Mouse (Mus musculus): Measurements from ENCODE around the gene Megf11. TPM values are rescaled to one million over a fixed set of nuclear protein-coding genes. Genes with fewer than 3 reads are reported as not detected.
A peak's percentile ranks its signal among the peaks of the same experiment; 100 is the strongest.

Gene Megf11
- total and polyA plus RNA-seq, 3 experiments: 0.08 to 0.93 TPM; not detected in 1

- peaks cover under 1 to 5% of the 10 kb centered on the region in 2 experiments; a peak in 3 of 4 replicates for H3K27me3 ChIP-seq (ENCODE audit: control insufficient read depth in 1 of 2, insufficient read depth in 2 of 2, low read length in 2 of 2)
- no peak overlapping the region for H3K4me3 ChIP-seq (ENCODE audit: control insufficient read depth in 1 of 2, insufficient read depth in 1 of 2, low read depth in 2 of 2, low read length in 2 of 2)
- H3K79me2 ChIP-seq (ENCODE audit: control insufficient read depth, insufficient read depth, low read length, poor library complexity): no peaks in the 10 kb centered on the region
- H3K9ac ChIP-seq (ENCODE audit: control insufficient read depth, low read depth, low read length, poor library complexity, severe bottlenecking): no peak overlapping the region
- H3K27ac ChIP-seq (ENCODE audit: control insufficient read depth, low read depth, low read length): no peak overlapping the region
- H3K4me1 ChIP-seq (ENCODE audit: control insufficient read depth in 1 of 2, insufficient read depth in 2 of 2, low read length in 2 of 2): peaks cover 2 to 6% of the 10 kb centered on the region in 2 experiments; a peak in 3 of 4 replicates
- no peak for DNase-seq (ENCODE audit: low read depth, low spot score)
- TF ChIP-seq MEF2A (IDR thresholded peaks at IDR 0.05; ENCODE audit: extremely low read depth, insufficient replicate concordance, low read depth, low read length, poor library complexity, severe bottlenecking) (no peak), SIN3A (IDR thresholded peaks at IDR 0.05; ENCODE audit: low read length) (no peak), ELF1 (IDR thresholded peaks at IDR 0.05; ENCODE audit: low read depth, low read length) (no peak), POLR2AphosphoS5 (IDR thresholded peaks at IDR 0.05; ENCODE audit: borderline replicate concordance, low read depth, low read length) (no peak), BHLHE40 (IDR thresholded peaks at IDR 0.05; ENCODE audit: borderline replicate concordance, low read depth, low read length) (no peak)
- peaks cover 0 to 6% of the 10 kb centered on the region in 2 experiments; a peak in 2 of 4 replicates for H3K36me3 ChIP-seq (ENCODE audit: control insufficient read depth in 1 of 2, insufficient read depth in 2 of 2, low read length in 2 of 2)
- H3K9me3 ChIP-seq (replicated peaks; ENCODE audit: insufficient read depth, low read length): no peaks in the 10 kb centered on the region
Observed at GRCm38 (mm10) chr9:64528595-64528994, 143.2 kb downstream of the Megf11 start.

GRCm38 (mm10) chr9:64531935-64532334, 146.5 kb downstream of the Megf11 start:
- Histone ChIP-seq H3K36me3 (ENCODE audit: control insufficient read depth in 1 of 2, insufficient read depth in 2 of 2, low read length in 2 of 2) (peaks cover 0 to 18% of the 10 kb centered on the region in 2 experiments; a peak in 2 of 4 replicates), H3K27me3 (ENCODE audit: control insufficient read depth in 1 of 2, insufficient read depth in 2 of 2, low read length in 2 of 2) (no peaks in the 10 kb centered on the region; a peak in 1 of 4 replicates), H3K27ac (ENCODE audit: control insufficient read depth, low read depth, low read length) (no peak overlapping the region), H3K4me3 (ENCODE audit: control insufficient read depth in 1 of 2, insufficient read depth in 1 of 2, low read depth in 2 of 2, low read length in 2 of 2) (no peak overlapping the region), H3K79me2 (ENCODE audit: control insufficient read depth, insufficient read depth, low read length, poor library complexity) (no peaks in the 10 kb centered on the region), H3K9me3 (replicated peaks; ENCODE audit: insufficient read depth, low read length) (no peaks in the 10 kb centered on the region), H3K4me1 (ENCODE audit: control insufficient read depth in 1 of 2, insufficient read depth in 2 of 2, low read length in 2 of 2) (peaks cover 18 to 27% of the 10 kb centered on the region in 2 experiments), H3K9ac (ENCODE audit: control insufficient read depth, low read depth, low read length, poor library complexity, severe bottlenecking) (no peak overlapping the region)
- no peak for DNase-seq (ENCODE audit: low read depth, low spot score)
- TF ChIP-seq USF1 (IDR thresholded peaks at IDR 0.05; ENCODE audit: low read depth, low read length) (peak; percentile 83), ELF1 (IDR thresholded peaks at IDR 0.05; ENCODE audit: low read depth, low read length) (no peak), TAL1 (IDR thresholded peaks at IDR 0.05; ENCODE audit: low read length) (no peak), USF2 (IDR thresholded peaks at IDR 0.05; ENCODE audit: borderline replicate concordance in 1 of 2, insufficient read depth in 1 of 2, low read depth in 1 of 2, low read length in 2 of 2) (peak in 1 of 2 experiments; percentile 73; a peak in 1 of 4 replicates), TBP (IDR thresholded peaks at IDR 0.05; ENCODE audit: low read depth, low read length) (no peak)

- peak; percentile 53 for DNase-seq (ENCODE audit: low read depth, low spot score)
- Histone ChIP-seq H3K36me3 (ENCODE audit: control insufficient read depth in 1 of 2, insufficient read depth in 2 of 2, low read length in 2 of 2) (peaks cover 0 to 18% of the 10 kb centered on the region in 2 experiments; a peak in 2 of 4 replicates), H3K27ac (ENCODE audit: control insufficient read depth, low read depth, low read length) (peak overlapping the region; percentile 70), H3K4me1 (ENCODE audit: control insufficient read depth in 1 of 2, insufficient read depth in 2 of 2, low read length in 2 of 2) (peaks cover 18 to 27% of the 10 kb centered on the region in 2 experiments), H3K9me3 (replicated peaks; ENCODE audit: insufficient read depth, low read length) (no peaks in the 10 kb centered on the region), H3K27me3 (ENCODE audit: control insufficient read depth in 1 of 2, insufficient read depth in 2 of 2, low read length in 2 of 2) (no peaks in the 10 kb centered on the region), H3K79me2 (ENCODE audit: control insufficient read depth, insufficient read depth, low read length, poor library complexity) (no peaks in the 10 kb centered on the region), H3K9ac (ENCODE audit: control insufficient read depth, low read depth, low read length, poor library complexity, severe bottlenecking) (no peak overlapping the region), H3K4me3 (ENCODE audit: control insufficient read depth in 1 of 2, insufficient read depth in 1 of 2, low read depth in 2 of 2, low read length in 2 of 2) (no peak overlapping the region)
- TF ChIP-seq BHLHE40 (IDR thresholded peaks at IDR 0.05; ENCODE audit: borderline replicate concordance, low read depth, low read length) (no peak), POLR2A (IDR thresholded peaks at IDR 0.05; ENCODE audit: control insufficient read depth in 1 of 2, insufficient read depth in 1 of 2, low read depth in 1 of 2, low read length in 2 of 2, poor library complexity in 1 of 2) (no peak), ZKSCAN1 (IDR thresholded peaks at IDR 0.05; ENCODE audit: low read depth, low read length) (no peak), EP300 (IDR thresholded peaks at IDR 0.05; ENCODE audit: low read depth in 1 of 2, low read length in 2 of 2) (peak in 1 of 2 experiments; percentile 30; a peak in 1 of 4 replicates), NRF1 (IDR thresholded peaks at IDR 0.05; ENCODE audit: insufficient read depth, low read depth, low read length, poor library complexity, severe bottlenecking) (no peak), TBP (IDR thresholded peaks at IDR 0.05; ENCODE audit: low read depth, low read length) (no peak), ETS1 (IDR thresholded peaks at IDR 0.05; ENCODE audit: low read depth, low read length) (peak; percentile 43; the same call in 1 of the 2 replicates), RCOR1 (IDR thresholded peaks at IDR 0.05; ENCODE audit: low read depth, low read length) (no peak), MEF2A (IDR thresholded peaks at IDR 0.05; ENCODE audit: extremely low read depth, insufficient replicate concordance, low read depth, low read length, poor library complexity, severe bottlenecking) (no peak), ELF1 (IDR thresholded peaks at IDR 0.05; ENCODE audit: low read depth, low read length) (0 out of 2 replicates have a peak, but pooled peaks have one; percentile 15), CHD1 (IDR thresholded peaks at IDR 0.05; ENCODE audit: low read depth, low read length) (no peak), GABPA (IDR thresholded peaks at IDR 0.05; ENCODE audit: low read depth, low read length) (no peak)
Observed at GRCm38 (mm10) chr9:64532711-64533242, 147.4 kb downstream of the Megf11 start.
